Mouse (Mus musculus) gonadal fat pad, adult 2 months (tissue): ENCODE measurements around the gene Grik1. TPM values are rescaled to one million over a fixed set of nuclear protein-coding genes. Genes with fewer than 3 reads are reported as not detected.

ENCODE experiments used
- DNase-seq: peaks from one replicate; pipeline ENCODE4 v3.0.0-alpha.2; 2012; ENCODE audit warnings: low read depth
- polyA plus RNA-seq: library from polyadenylated mRNA; depleted of rRNA; stranded (reverse); fragments of >200 nt; gene quantifications from 2 replicates; pipeline ENCODE4 v1.2.3, GENCODE M21; 2012

Grik1 gene
- polyA plus RNA-seq, 1 experiment: not detected

DNA sequence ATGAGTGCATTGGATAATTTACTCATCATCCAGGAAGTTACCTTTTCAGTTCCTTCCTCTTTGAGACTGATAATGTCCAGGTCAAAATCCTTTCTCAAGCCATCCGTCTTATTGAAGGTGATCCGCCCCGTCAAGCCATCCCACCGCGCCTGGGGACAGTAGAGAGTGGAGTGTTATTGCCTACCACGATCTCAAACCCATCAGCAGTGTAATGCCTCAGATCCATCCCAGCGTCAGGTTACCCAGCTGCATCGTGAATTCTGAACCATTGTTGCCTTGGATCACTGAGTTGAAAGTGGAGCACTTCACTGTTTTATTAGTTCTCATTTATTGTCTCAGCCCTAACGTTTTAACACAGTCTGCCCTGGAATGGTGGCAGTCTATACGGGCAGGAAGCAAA lies 332.6 kb downstream of the Grik1 start:
- DNase-seq: no peak

DNA sequence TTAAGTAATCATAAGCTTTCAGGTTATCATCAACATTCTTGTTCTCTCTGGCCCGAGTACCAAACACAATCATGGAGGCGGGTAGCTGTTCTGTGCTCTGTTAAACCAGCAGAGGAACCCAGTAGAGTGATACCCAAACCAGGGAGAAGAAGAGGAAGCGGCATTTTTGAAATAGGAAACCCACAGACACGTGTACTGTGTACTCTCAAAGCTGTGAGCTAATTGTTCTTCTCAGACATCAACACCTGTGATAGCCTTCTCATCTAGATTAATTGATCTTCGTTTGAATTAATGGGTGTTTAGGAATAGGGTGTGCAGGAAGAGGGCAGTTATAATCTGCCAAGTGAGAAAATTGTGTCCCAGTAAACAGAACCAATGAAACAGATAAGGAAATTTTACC lies 333.9 kb downstream of the Grik1 start:
- no peak for DNase-seq

DNA sequence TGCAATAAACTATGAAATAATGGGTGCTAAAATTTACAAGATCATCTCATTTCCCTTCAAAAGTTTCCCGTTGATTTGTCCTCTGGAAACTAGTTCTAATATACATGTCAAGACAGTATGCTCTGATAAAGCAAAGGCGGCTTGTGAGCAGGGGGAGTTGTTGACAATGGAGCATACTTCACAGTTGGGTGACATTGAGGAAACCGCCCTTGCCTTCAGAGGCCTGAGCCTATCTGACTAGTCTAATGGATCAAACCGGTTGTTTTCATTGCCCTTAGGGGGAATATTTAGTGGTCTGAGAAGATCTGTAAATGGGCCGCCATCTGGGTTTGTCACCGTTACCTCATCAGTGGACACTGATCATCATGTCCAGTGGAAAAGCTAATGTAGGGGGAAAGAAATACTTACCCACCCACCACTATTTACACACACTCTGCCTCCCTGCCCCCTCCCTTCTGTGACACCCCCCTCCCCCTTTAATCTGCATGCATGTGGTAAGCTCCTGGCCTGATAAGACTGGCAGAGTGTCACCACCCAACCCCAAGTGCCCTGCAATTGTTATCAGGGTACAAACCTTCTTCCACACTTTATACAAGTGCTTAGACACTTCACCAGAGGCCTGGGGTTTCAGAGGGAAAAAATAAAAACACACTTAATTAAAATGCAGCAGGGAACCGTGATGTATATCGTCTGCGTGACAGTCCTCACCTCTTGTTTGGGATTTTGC lies 335.2 kb downstream of the Grik1 start:
- no peak for DNase-seq

- no peak for DNase-seq
Observed at GRCm38 (mm10) chr16:87953176-87953575, 336.9 kb downstream of the Grik1 start.

DNA sequence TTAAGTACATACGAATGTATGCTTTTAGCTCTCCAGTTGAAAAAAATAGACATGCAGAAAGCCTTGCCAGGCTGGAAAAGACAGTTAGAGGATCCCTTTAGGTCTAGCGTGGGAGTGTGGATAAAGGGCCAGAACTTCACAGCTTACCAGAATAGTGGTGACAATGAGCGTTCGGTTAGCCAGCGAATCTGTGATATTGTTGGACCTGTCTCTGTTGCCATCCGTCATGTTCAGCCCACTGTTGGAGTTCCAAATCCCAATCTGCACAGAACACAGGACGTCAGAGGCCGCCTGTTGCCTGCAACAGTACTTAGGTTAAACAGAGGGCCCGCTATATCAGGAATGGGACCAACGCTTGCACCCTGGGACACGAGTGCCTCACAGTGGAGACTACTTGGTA lies 340.2 kb downstream of the Grik1 start:
- no peak for DNase-seq

DNA sequence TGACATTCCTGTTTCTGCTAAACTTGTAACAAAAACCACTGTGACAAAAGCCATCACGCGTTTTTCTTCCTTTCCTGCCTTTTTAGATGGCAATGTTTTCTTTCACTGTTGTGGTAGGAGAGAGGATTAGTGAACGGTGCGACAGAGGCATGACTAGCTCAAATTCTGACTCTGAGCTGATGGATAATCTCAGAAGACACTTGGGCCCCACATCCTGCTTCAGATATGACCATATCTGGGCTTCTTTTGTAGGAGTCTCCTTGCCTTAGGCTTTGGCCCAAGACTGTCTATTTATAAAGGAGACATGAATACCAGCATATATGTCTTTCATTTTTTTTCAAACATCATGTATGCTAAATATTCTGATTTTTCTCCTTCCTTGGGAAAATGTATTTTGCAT lies 341.9 kb downstream of the Grik1 start:
- DNase-seq: no peak

GRCm38 (mm10) chr16:87944318-87944717 lies 345.7 kb downstream of the Grik1 start:
- DNase-seq: no peak

DNA sequence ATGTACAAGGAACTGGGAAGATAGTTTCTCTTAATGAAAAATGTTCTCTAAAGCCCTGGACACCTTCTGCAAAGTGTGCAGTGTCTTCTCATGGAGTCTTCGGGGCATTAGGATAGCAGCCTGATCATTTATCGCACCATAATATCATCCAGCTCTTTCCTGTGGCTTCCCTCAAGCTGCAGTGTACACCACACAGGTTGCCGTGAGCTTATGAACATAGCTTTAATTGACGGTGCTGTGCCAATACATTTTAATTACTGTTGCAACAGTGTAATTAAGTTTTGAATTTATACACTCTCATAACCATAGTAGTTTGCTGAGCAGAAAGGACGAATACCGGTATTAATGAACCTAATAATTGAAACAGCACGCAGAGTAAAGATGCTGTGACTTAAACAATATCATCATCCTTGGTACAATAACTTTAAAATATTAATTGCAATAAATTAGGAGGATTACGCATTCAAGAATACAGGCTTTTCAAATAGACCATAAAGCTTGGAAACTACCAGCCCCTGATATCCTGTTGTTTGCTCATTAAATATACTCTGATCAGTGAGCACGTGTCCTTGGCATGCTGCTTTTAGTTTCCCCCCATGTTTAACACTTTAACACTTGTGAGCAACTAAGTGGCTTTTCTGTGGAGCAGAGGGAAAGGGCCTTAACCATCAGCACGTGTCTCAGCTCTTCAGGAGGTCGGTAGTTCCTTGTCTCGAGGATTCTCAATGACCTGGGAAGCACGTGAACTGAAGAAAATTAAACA lies 347.8 kb downstream of the Grik1 start:
- no peak for DNase-seq

DNA sequence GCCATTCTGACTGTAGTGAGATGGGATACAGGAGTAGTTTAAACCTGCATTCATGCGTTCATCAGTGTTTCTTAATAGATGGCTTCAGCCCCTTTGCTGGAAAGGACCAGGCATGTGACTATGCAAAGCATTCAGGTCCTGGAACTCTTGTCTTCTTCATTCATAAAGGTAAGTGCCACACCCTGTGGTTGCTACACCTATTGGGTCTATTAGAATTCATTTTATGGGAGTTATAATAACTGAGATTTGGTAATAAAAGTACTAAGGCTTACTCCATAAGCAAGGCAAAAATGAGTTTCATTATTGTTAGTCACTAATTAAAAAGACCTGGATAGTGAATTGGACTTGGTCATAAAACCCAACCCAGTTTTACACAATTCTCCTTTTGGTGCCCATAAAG lies 355.4 kb downstream of the Grik1 start:
- DNase-seq: no peak

GRCm38 (mm10) chr16:87931358-87931757 lies 358.7 kb downstream of the Grik1 start:
- no peak for DNase-seq

DNA sequence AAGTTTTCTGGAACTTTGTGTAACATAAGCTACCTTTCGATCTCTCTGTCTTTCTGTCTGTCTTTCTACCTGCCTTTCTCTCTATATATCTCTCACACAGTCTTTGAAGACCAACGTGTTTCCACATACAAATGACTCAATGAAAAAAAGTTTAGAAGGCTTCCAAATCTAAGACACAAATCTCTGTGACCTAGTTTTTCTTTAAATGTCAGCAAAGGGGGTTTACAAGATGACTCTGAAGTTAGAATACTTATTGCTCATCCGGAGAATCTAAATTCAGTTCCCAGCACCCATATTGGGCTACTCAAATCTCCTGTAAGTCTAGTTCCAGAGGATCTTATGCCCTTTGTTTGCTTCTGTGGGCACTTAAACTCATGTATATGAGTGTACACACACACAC lies 359.5 kb downstream of the Grik1 start:
- no peak for DNase-seq

GRCm38 (mm10) chr16:87928671-87929070 lies 361.4 kb downstream of the Grik1 start:
- no peak for DNase-seq

DNA sequence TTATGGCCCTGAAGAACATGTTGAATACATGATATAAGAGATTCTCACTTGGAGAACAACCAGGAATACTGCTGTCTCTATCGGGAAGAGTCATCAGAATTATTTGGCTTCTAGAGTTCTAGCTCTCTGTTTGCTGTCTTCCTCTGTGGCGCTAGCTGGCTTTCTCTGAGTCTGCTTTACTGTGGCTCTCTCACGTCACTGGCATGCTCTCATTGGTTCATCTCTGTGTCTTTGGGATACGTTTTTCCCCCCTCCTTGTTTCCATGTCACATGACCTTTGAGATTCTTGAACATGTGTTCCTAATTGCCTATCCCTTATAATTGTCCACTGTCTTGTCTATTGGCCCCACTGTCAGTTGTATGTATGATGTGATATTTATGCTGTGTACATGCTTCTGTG lies 372.2 kb downstream of the Grik1 start:
- DNase-seq: no peak

DNA sequence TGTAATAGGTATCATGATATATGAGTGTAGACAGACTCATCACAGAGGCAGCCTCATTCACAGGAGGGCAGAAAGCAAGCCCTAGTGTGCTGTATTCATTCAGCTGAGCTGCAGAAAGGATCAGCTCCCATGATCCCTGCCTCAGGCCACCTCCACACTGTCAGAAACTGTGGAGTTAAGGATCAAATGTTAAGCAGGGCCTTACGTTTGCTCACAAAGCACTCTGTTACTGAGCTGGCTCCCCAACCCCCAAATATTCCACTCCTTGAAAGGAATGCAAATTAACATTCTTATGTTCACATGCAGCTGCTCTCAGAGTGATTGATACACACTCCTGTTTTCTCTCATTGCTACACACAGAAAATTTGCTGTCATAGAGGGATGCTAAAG lies 372.9 kb downstream of the Grik1 start:
- no peak for DNase-seq

GRCm38 (mm10) chr16:87916209-87917156 lies 373.6 kb downstream of the Grik1 start:
- DNase-seq: no peak

DNA sequence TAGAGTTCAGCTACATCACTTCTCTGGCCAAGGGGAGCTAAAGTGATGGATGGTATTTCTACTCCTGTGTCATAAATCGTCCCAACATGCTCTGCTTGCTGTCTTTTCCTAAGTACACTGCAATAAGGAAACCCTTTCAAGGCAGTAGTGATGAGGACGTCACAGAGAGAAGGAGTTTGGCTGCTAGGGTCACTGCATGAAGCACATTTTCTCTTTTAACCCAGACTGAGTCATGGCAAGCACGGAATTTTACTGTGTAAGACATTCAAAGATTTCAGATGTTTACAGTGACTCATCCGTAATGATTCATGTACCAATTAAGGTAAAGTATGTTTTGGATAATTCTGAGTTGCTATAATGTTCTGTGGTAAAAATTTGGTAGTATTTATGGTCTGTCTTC lies 374.9 kb downstream of the Grik1 start:
- DNase-seq: no peak

DNA sequence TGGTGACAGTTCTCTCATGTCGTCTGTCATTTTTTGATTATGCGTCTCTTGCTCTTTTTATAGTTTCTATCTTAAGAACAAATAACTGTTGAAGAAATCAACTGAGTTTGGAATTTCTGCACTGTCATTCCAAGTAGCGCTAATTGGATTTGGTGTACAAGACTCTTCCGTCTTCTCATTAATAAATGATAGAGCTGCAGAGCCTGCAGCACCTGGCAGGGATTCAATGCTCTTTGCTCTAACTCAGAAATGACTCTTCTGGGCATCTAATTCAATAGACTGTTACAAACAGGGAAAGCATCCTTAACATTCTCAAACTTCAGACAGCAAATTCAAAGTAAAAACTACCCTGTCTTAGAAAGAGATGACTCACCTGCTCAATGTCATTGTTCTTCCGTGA lies 376.3 kb downstream of the Grik1 start:
- no peak for DNase-seq

- no peak for DNase-seq
Observed at GRCm38 (mm10) chr16:87911201-87911600, 378.9 kb downstream of the Grik1 start.

GRCm38 (mm10) chr16:87902049-87902448 lies 388.0 kb downstream of the Grik1 start:
- no peak for DNase-seq

DNA sequence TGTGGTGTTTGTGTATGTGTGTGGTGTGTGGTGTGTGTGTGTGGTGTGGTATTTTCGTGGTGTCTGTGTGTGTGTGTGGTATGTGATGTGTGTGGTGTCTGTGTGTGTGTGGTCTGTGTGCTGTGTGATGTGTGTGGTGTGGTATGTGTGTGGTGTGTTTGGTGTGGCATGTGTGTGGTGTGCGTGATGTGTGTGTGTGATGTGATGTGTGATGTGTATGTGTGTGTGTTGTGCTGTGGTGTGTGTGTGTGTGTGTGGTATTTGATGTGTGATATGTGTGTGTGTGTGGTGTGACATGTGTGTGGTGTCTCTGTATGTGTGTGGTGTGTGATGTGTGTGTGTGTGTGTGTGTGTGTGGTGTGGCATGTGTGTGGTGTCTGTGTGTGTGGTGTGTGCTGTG lies 388.9 kb downstream of the Grik1 start:
- DNase-seq: no peak

- no peak for DNase-seq
Observed at GRCm38 (mm10) chr16:87875927-87876326, 414.1 kb downstream of the Grik1 start.

GRCm38 (mm10) chr16:87864526-87864925 lies 425.5 kb downstream of the Grik1 start:
- DNase-seq: no peak
